Mouse (Mus musculus) Patski (cell line): ENCODE measurements at regions not wholly inside any gene's neighbourhood (a gene's known extent, or its start where the extent isn't known, plus 50 kb on each side); places are given as distances from the start of the nearest gene placed in this dataset.
A peak's percentile ranks its signal among the peaks of the same experiment; 100 is the strongest.

ENCODE experiments used
- ATAC-seq: fragments of 100-300 bp; one replicate; pipeline ENCODE4 v1.8.0; 2021
- CTCF ChIA-PET: fragments of 350-600 bp; sonication (Branson Sonifier 250); formaldehyde crosslinking; loops from one replicate; lab custom pipeline; 2022; ENCODE audit warnings: inconsistent platforms; lab: Charles Lee
- POLR2A ChIA-PET: fragments of 350-600 bp; sonication (Branson Sonifier 250); formaldehyde crosslinking; loops from one replicate; lab custom pipeline; 2022; ENCODE audit warnings: antibody characterized with exemption, inconsistent platforms; lab: Charles Lee
- DNase-seq: peaks from one replicate; pipeline ENCODE4 v3.0.0-alpha.2; 2011; ENCODE audit warnings: low read depth, low spot score
- H3K27me3 ChIP-seq: fragments of 371-371 bp; one replicate; pipeline ENCODE4 v1.5.1; 2021
- CTCF ChIP-seq: fragments of 100-300 bp; IDR thresholded peaks from one replicate; pipeline ENCODE4 v1.5.1; 2021
- in situ Hi-C: fragments of 300-500 bp; cut with MboI; formaldehyde crosslinking; loops from 3 replicates; pipeline ENCODE4 v1.11.1; 2018; ENCODE audit warnings: low pct_unique_long_range_greater_than_20kb, mixed read lengths

DNA sequence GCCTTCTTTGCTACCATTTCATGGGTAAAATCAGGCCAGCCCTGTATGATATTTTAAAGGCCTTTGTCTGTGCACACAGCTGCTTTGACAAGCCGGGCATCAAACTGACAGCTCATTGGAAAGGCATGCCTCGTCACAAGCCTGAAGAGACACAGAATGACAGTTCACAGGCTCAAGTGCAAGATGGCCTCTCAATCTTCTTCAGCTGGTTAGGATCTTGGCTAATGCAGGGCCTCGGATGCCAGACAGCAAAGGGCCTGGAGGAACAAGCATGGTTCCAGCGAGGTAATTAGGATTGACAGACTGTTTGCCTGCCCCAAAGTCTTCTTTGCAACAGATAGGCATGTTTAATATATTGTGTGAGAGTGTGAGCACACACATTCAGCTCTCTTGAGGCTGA is 109.3 kb upstream of the Mmadhc start:
- no peak for ATAC-seq
- ChIA-PET POLR2A (no interaction called here), CTCF (interaction anchor here (1.0 kb wide), 1 partner anchor 25 kb away, joined by 3 read pairs; no protein-coding TSS in a partner anchor)

GRCm38 (mm10) chr2:50403106-50403505 is 106.5 kb upstream of the Mmadhc start:
- TF ChIP-seq CTCF = no peak

More for the DNA sequence above, 109.3 kb upstream of the Mmadhc start:
- H3K27me3 ChIP-seq = no peaks in the 10 kb centered on the region
- no peak for TF ChIP-seq CTCF
- DNase-seq = no peak
- in situ Hi-C loops = no loop called here

GRCm38 (mm10) chr2:50398576-50398975 is 102.0 kb upstream of the Mmadhc start:
- TF ChIP-seq CTCF = no peak
- DNase-seq (no peak), ATAC-seq (no peak)
- in situ Hi-C loops = no loop called here
- ChIA-PET POLR2A (no interaction called here), CTCF (no interaction called here)
- no peaks in the 10 kb centered on the region for H3K27me3 ChIP-seq

More at GRCm38 (mm10) chr2:50403106-50403505, 106.5 kb upstream of the Mmadhc start:
- ATAC-seq (no peak), DNase-seq (no peak)
- no peaks in the 10 kb centered on the region for H3K27me3 ChIP-seq
- POLR2A ChIA-PET = no interaction called here
- in situ Hi-C loops = no loop called here
- CTCF ChIA-PET = interaction anchor here (0.9 kb wide), 1 partner anchor 16 kb away, joined by 3 read pairs; no protein-coding TSS in a partner anchor

- ChIA-PET CTCF (no interaction called here), POLR2A (no interaction called here)
- in situ Hi-C loops = no loop called here
- DNase-seq = no peak
- no peak for ATAC-seq
- H3K27me3 ChIP-seq = no peaks in the 10 kb centered on the region
- TF ChIP-seq CTCF = no peak
Observed at GRCm38 (mm10) chr2:50377609-50378413, 81.2 kb upstream of the Mmadhc start.

DNA sequence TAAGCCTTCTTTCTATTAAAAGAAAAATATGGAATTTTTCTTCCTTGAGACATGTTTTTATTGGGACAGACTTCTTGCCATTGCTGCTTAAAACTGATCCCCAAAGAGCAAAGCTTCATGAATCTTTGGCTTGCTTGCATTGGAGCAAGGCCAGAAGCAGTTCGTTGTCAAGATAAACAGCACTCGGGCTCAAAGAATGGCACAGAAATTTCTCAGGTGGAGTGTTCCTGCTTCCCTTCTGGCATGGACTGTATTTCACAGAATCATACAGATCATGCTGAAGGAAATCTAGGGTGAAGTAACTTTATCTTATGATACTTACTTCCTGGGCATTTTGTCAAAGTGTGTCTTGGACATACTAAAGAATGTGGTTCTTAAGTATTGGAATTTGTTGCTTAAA is 77.0 kb upstream of the Mmadhc start:
- in situ Hi-C loops = no loop called here
- POLR2A ChIA-PET = no interaction called here

GRCm38 (mm10) chr2:50373006-50373405 is 76.4 kb upstream of the Mmadhc start:
- no peaks in the 10 kb centered on the region for H3K27me3 ChIP-seq
- POLR2A ChIA-PET = no interaction called here
- no peak for ATAC-seq
- CTCF ChIA-PET = interaction anchor here (1.5 kb wide), 1 partner anchor 23 kb away, joined by 4 read pairs; no protein-coding TSS in a partner anchor
- DNase-seq = no peak
- in situ Hi-C loops = no loop called here
- no peak for TF ChIP-seq CTCF

More for the DNA sequence above, 77.0 kb upstream of the Mmadhc start:
- DNase-seq (no peak), ATAC-seq (no peak)
- CTCF ChIA-PET = interaction anchor here (1.5 kb wide), 1 partner anchor 24 kb away, joined by 4 read pairs; no protein-coding TSS in a partner anchor
- no peak for TF ChIP-seq CTCF
- H3K27me3 ChIP-seq = no peaks in the 10 kb centered on the region

GRCm38 (mm10) chr2:50368831-50369230 is 72.2 kb upstream of the Mmadhc start:
- DNase-seq (no peak), ATAC-seq (no peak)
- H3K27me3 ChIP-seq = no peaks in the 10 kb centered on the region
- in situ Hi-C loops = no loop called here
- ChIA-PET POLR2A (no interaction called here), CTCF (no interaction called here)
- no peak for TF ChIP-seq CTCF

DNA sequence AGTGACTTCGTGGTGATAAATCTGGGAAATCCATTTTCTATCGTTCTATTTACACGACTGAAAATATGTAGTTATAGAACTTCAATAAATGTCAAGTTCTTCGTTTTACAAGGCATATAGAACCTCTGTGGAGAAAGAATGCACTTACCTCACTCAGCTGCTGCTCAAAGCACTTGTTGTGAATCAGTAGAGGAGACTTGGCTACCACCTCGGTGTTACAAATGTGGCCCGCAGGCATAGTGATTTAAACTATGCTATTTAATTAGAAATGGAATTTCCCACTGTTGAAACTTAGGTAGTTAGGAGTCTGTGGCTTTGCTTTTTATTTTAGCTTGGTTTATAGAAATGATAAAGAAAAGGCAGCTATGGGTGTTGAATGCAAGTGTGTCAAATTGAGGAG is 71.8 kb upstream of the Mmadhc start:
- in situ Hi-C loops = no loop called here
- no peaks in the 10 kb centered on the region for H3K27me3 ChIP-seq
- peak; percentile 19 for DNase-seq
- ATAC-seq = no peak
- ChIA-PET POLR2A (interaction anchor here (0.6 kb wide), 1 partner anchor 52 kb away, joined by 3 read pairs; no protein-coding TSS in a partner anchor), CTCF (no interaction called here)
- TF ChIP-seq CTCF = no peak

DNA sequence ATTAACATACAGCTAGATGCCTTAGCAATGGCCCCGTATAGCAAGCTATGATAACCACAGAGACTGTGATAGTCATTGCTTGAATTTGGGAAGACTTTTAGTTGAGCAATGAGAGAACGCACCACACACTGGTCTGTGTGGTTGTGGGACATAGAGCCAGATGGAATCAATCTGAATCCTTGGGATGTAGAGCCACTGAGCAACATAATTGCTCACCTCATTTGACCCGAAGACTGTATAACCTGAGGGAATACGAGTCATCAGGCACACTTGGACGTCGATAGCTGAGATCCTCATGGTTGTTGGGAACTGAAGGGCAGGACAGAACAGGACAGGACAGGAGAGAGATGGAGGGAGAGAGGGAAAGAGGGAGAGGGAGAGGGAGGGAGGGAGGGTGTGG is 68.6 kb upstream of the Mmadhc start:
- ChIA-PET POLR2A (no interaction called here), CTCF (no interaction called here)
- in situ Hi-C loops = no loop called here
- H3K27me3 ChIP-seq = no peaks in the 10 kb centered on the region
- DNase-seq (no peak), ATAC-seq (no peak)
- no peak for TF ChIP-seq CTCF

DNA sequence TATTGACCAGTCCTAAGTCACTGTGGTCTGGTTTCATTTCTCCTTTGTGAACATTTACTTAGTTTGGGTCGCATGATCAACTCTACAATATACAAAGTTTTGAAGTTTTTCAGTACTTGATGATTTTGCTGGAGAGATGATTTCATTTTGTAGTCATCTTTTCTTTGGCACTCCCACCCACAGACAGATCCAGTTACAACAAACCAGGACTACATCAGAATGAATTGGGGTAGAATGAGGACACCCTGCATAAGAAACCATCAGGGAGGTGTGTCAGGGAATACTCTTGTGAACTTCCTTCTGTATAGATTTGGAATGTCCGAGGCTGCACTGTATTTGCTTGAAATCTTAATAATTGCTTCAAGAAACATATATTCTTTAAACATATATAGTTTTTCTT is 59.5 kb upstream of the Mmadhc start:
- POLR2A ChIA-PET = no interaction called here

More for the DNA sequence above, 59.5 kb upstream of the Mmadhc start:
- no peaks in the 10 kb centered on the region for H3K27me3 ChIP-seq
- TF ChIP-seq CTCF = no peak
- ATAC-seq (no peak), DNase-seq (no peak)
- CTCF ChIA-PET = no interaction called here
- in situ Hi-C loops = no loop called here
